Mouse (Mus musculus): Measurements from ENCODE around the gene Ust.
A peak's percentile ranks its signal among the peaks of the same experiment; 100 is the strongest.

Gene Ust

GRCm38 (mm10) chr10:8224641-8225040 is 294.0 kb downstream of the Ust start:
- no peak for DNase-seq (ENCODE audit: low spot score)

GRCm38 (mm10) chr10:8224046-8224445 is 294.6 kb downstream of the Ust start:
- DNase-seq (ENCODE audit: low spot score), result no peak

- no peak for DNase-seq (ENCODE audit: low spot score)
These were observed 301.7 kb downstream of the Ust start for GRCm38 (mm10) chr10:8216946-8217345.

DNA sequence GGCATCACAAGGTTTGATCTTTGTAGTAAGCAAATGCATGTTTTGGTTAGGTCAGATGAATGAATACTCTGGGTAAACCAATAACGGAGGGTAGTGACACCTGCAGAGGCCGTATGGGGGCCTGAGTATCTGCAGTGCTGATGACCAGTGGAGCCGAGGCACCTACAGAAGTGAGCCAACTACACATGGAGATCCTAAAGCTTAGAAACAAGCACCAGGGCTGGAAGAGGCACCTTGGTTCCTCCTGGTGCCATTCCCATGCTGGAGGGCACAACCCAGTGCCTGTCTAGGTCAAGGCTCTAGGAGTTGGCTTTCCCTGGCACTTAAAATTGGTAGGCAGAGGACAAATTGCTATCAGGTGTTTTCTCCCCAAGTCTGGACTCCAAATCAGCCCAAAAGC is 303.4 kb downstream of the Ust start:
- DNase-seq (ENCODE audit: low spot score), result no peak

DNA sequence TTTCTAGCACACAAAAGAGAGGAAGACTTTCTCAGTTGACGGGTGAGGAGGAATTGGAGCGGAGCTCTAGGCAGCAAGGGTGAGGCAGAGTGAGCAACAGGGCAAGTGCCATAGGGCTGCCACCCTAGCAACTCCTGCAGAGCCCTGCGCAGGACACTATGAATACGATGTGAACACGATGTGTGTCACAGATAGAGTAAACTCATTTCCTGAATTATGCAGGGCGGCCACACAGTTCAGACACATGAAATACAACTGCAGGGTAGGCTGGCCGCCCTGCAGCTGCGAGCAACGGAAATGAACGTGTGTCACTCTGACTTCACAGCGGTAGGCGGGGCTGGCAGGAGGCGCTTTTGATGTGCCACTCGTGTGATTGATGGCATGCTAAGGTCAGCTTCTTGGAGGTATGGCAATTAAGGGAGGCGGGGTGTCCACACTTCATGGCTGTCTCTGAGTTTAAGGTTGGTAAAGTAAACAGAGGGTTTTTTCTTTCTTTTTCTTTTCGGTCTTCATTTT is 304.7 kb downstream of the Ust start:
- no peak for DNase-seq (ENCODE audit: low spot score)

- DNase-seq (ENCODE audit: low spot score), result no peak
These were observed 305.2 kb downstream of the Ust start for GRCm38 (mm10) chr10:8213266-8213905.

GRCm38 (mm10) chr10:8212611-8213226 is 305.9 kb downstream of the Ust start:
- DNase-seq (ENCODE audit: low spot score), result no peak

- DNase-seq (ENCODE audit: low spot score), result no peak
These were observed 306.9 kb downstream of the Ust start for GRCm38 (mm10) chr10:8211694-8212093.

- DNase-seq (ENCODE audit: low spot score), result no peak
These were observed 308.3 kb downstream of the Ust start for GRCm38 (mm10) chr10:8210366-8210765.

- no peak for DNase-seq (ENCODE audit: low spot score)
These were observed 311.3 kb downstream of the Ust start for GRCm38 (mm10) chr10:8207358-8207757.

- no peak for DNase-seq (ENCODE audit: low spot score)
These were observed 314.9 kb downstream of the Ust start for GRCm38 (mm10) chr10:8203681-8204080.

- DNase-seq (ENCODE audit: low spot score), result no peak
These were observed 318.8 kb downstream of the Ust start for GRCm38 (mm10) chr10:8199816-8200215.

GRCm38 (mm10) chr10:8199026-8199756 is 319.4 kb downstream of the Ust start:
- no peak for DNase-seq (ENCODE audit: low spot score)

- peak; percentile 44 for DNase-seq (ENCODE audit: low spot score)
These were observed 321.0 kb downstream of the Ust start for GRCm38 (mm10) chr10:8197661-8198060.

DNA sequence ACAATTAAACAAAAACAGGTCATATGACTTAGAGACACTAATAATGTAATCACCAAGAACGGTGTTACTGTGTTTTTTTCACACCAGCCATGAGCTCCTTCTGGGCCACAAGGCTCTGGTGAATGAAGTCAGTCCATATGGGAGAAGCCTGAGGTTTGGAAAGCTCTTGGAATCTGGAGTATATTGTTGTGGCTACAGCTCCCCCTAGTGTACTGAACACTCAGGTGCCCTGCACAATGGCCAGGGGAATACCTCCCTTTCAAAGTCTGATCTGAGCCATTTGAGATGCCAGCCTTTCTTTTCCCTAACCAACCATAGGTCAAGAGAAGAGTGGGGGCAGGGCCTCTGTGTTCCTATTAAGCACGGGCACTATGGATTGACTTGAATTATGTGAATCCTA is 322.3 kb downstream of the Ust start:
- peak; percentile 89 for DNase-seq (ENCODE audit: low spot score)

- peak; percentile 51 for DNase-seq (ENCODE audit: low spot score)
These were observed 322.9 kb downstream of the Ust start for GRCm38 (mm10) chr10:8195730-8196129.

- DNase-seq (ENCODE audit: low spot score), result no peak
These were observed 329.2 kb downstream of the Ust start for GRCm38 (mm10) chr10:8189331-8189981.

- no peak for DNase-seq (ENCODE audit: low spot score)
These were observed 333.0 kb downstream of the Ust start for GRCm38 (mm10) chr10:8185586-8185985.

DNA sequence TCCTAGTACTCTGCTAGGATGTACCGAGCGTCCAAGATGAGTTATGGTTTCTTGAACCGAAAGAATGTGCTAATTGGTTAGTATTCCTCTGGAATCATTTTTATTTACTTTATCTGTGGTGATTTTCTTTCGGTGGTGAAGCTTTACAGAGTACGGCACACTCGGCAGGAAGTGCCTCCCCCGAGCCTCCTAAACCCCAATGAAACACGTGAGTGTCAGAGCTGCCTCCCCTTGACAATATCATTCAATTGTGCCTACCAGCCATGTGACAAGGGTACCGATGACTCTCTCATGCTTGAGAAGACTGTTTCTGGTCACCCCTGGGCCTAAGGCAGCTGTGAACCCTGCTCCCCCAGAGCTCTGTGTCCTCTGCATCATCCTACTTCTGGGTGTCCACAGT is 333.9 kb downstream of the Ust start:
- DNase-seq (ENCODE audit: low spot score), result no peak

DNA sequence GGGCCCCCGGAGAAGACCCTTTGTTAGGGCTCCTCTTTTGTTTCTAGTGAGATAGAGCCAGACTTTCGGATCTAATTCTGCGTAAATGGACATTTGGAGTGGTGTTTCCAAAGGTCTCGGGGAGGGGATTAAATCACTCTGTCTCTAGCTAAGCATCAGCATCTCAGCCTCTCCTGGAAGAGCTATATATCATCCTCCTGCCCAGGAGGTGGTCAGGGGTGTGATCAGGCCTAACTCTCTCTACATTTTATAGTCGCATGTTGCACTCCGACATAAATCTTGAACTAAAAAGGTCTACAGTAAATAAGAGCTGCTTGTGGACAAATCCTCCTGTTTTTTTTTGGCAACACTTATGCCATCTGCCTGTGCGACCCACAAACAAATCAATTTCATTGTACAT is 335.5 kb downstream of the Ust start:
- no peak for DNase-seq (ENCODE audit: low spot score)

GRCm38 (mm10) chr10:8181596-8182185 is 336.9 kb downstream of the Ust start:
- no peak for DNase-seq (ENCODE audit: low spot score)

DNA sequence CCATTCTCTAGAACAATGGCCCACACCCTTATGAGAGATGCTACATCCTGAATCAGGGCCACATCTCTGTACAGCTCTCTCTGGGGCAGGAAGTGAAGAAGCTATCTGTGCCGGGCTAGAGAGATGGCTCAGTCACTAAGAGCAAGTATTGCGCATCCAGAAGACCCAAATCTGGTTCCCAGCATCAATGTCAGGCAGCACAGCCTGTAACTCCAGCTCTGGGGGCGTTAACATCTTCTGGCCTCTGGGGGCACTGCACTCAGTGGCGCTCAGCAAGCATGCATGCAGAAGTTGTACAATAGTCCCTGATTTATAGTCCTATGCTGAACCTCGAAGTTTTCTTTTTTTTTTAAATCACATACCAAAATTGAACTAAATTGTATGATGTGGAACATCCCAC is 341.0 kb downstream of the Ust start:
- DNase-seq (ENCODE audit: low spot score), result no peak

Data from adipocyte (in vitro differentiated cells).